Mouse (Mus musculus): ENCODE measurements around the gene Fzr1. TPM values are rescaled to one million over a fixed set of nuclear protein-coding genes. Genes with fewer than 3 reads are reported as not detected.

The Fzr1 gene
- total RNA-seq, 2 experiments from 2014 or later, result 14.0 to 18.8 TPM

DNA sequence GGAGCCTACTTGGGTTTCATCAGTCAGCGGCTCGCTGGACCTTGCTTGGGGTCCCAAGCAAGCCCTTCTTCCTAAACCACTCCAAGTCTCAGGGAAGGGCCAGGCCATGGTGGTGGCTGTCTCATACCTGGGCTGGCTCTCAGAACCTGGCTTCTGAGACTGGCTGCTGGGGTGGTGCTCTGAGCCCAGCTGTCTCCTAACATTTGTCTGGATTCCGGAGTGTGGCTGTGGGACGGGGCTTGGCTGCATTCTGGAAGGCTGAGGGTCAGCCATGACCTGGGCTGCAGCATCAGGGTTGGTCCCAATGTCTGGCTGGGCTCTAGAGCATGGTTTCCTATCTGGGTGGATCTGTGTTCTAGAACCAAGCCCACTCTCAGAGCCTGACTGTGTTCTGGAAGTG is 41.8 kb downstream of the Fzr1 start:
- intact Hi-C loops (cut with DNase I), result no loop called here
- no peak for TF ChIP-seq CTCF (IDR thresholded peaks at IDR 0.05)
- no peak for DNase-seq
- no peak overlapping the region for H3K4me3 ChIP-seq
- no peak overlapping the region for H3K27ac ChIP-seq

DNA sequence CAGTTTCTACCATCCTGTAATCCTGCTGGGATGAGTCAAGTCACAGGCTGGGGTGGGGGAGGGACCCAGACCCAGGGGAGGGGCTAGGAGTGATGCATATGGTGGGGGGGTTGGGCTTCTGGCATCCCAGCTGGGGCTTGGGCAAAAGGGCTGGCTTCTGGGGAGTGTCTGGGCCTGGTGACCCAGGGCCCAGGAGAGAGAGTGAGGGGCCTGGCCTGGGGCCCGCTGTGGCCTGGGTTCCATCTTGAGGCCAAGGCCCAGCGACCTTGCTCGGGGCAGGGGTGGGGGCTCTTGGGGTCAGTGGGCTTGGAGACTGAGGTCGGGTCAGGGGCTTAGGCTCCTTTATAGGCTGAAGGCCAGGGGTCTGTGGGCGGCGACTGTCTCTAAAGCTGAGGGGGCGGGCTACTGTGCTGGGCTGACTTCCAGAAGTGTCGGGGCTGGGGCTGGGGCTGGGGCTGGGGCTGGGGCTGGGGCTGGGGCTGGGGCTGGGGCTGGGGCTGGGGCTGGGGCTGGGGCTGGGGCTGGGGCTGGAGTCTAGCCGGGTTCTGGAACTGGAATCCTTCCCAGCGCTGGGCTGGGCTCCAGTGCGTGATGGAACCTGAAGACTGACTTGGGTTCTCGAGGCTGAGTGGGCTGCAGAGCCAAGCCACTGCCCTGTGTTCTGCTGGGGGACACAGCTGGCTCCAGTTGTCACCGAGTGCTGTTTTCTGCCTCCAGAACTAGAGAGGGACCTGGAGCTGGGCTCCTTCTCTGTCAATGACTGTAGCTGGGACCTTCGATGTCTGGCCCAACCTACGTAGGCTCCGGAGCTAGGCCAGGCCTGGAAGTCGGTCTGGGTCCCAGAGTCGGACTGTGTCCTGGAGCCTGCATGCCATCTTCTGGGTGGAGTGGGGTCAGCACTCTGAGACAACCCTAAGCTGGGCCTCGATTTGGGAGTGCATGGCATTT is 42.6 kb downstream of the Fzr1 start:
- intact Hi-C loops (cut with DNase I), result no loop called here
- no peak for TF ChIP-seq CTCF (IDR thresholded peaks at IDR 0.05)
- DNase-seq, result peak; percentile 26
- Histone ChIP-seq H3K27ac (peak overlapping the region; percentile 3; the same call in 1 of the 2 replicates), H3K4me3 (no peak overlapping the region)

DNA sequence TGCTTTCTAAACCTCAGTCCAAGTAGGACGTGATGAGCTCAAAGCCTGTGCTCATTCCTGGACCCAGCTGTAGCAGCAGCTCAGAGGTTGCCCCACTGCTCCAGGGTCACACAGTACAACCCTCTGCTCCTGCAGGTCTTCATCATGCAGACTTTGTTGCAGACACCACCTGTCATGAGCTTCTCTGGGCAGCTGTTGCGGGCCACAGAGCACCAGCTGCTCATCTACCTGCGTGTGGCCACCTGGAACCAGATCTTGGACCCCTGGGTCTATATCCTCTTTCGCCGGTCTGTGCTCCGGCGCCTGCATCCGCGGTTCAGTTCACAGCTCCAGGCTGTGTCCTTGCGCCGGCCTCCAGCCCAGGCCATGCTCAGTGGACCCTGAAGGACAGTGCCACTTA is 44.0 kb downstream of the Fzr1 start:
- no peak overlapping the region for H3K27ac ChIP-seq
- no peak for TF ChIP-seq CTCF (IDR thresholded peaks at IDR 0.05)
- DNase-seq, result no peak
- intact Hi-C loops (cut with DNase I), result no loop called here
- H3K4me3 ChIP-seq, result no peak overlapping the region

DNA sequence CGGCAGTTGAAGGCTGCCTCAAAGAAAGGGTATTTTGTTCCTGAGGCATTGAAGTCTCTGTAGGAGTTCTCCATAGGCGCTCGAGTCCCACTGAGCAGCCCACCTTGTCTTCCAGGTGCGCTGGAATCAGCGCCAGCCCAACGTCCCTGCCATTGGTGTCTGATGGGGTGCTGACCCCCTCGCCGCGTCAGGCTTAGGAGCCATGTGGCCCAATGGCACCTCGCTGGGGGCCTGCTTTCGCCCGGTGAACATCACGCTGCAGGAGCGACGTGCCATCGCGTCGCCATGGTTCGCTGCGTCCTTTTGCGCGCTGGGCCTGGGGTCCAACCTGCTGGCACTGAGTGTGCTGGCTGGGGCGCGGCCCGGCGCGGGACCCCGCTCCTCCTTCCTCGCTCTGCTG is 46.0 kb downstream of the Fzr1 start:
- no peak overlapping the region for H3K4me3 ChIP-seq
- no peak for DNase-seq
- no peak for TF ChIP-seq CTCF (IDR thresholded peaks at IDR 0.05)
- intact Hi-C loops (cut with DNase I), result no loop called here
- H3K27ac ChIP-seq, result no peak overlapping the region

DNA sequence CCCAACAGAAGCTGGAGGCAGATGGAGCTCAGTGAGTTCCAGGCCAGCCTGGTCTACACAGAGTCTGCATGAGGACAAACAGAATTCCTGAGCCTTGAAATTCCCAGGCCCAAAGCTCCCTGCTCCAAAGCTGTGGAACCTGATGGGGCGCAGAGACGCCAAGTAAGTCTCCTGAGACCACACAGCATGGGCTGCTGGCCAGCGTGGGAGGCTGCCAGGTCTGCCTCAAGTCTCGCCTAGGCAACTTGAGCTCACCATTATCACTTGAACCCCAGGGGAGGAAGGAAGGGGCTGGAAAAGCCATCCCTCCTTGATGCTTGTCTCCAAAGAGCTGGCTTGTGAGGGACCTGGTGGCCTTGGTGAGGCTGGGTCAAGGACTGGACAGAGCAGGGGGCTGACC is 48.3 kb downstream of the Fzr1 start:
- Histone ChIP-seq H3K27ac (peak overlapping the region; percentile 76), H3K4me3 (peak overlapping the region; percentile 7)
- peak; percentile 58 for DNase-seq
- no peak for TF ChIP-seq CTCF (IDR thresholded peaks at IDR 0.05)
- intact Hi-C loops (cut with DNase I), result no loop called here

DNA sequence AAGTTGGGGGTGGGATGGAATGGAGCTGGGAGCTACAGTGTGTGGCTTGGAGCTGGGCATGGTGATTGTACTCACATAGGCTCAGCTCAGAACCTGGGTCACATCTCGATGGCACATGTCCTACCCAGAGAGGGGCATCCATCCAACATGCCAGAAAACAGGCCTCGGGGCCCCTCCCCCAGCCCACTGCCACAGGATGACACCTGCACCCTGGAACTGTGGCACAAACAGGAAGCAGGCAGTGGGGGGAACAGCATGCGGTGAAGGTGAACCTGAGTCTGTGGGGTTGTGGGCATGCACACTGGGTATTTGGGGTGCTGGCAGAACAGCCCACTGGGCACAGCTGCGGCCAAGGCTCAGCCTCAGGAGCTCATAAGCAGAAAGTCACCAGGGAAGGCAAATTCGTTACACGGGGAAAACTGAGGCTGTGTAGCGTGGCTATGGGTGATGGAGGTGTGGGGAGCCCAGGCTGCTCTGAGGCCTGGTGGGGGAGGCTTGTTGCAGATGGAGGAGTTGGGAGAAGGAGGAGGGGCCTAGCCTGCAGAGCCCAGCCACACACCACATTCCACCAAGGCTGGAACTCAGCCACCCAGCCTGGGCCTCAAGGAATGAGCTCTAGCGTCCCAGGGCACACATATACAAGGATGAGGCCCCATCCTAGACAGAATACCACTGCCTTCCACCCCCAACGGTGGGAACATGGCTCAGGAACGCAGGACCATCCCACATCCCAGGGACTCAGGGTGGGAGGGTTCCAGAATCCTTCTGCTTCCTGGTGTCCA is 48.9 kb downstream of the Fzr1 start:
- DNase-seq, result peak; percentile 38
- no peak for TF ChIP-seq CTCF (IDR thresholded peaks at IDR 0.05)
- Histone ChIP-seq H3K4me3 (peak overlapping the region; percentile 50), H3K27ac (peak overlapping the region; percentile 76)
- intact Hi-C loops (cut with DNase I), result no loop called here

DNA sequence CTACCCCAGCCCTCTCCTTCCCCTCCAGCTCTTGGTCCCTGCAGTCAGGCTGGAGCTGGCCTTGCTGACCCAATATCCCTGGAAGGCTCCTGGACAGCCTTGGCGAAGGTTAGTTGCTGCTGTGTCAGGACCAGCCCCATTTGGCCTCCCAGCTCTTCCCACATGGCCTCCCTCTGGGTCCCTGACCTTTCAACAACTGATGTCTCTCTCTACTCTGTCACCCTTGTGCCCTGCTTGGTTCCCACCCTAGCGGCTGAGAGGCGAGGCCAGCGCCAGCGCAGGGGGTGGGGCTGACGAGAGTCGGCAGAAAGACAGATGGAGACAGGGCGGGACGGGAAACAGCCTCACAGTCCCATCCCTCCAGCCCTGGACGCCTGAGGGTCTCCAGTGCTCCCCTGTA is 49.9 kb downstream of the Fzr1 start, which contains the start of gene Tbxa2r:
Gene Tbxa2r (plus strand): TSS at position 346 of the 400 bp plus-strand sequence.
- peak within 1 kb of the TSS; percentile 76 for H3K27ac ChIP-seq
- no peak for TF ChIP-seq CTCF (IDR thresholded peaks at IDR 0.05)
- peak; percentile 72 for DNase-seq
- peak within 1 kb of the TSS; percentile 50 for H3K4me3 ChIP-seq
- intact Hi-C loops (cut with DNase I), result no loop called here

DNA sequence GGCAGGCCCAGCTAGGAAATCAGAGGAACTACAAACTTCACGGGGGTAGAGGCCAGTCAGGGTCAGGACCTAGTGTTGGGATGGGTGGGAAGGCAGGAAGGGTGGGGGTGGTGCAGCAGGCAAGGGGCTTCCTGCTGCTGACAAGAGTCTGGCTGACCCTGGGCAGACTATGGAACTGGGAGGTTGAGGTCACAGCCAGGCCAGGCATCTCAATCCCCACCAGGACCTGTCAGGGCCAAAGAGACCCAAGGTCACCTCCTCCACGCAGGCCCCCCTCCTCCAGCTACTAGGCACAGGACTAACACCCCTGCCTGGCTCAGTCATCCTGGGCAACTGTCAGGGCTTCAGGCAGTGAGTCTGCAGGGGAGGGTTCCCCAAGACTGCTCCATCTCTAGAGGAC is 50.4 kb downstream of the Fzr1 start:
- TF ChIP-seq CTCF (IDR thresholded peaks at IDR 0.05), result no peak
- DNase-seq, result peak; percentile 34
- H3K4me3 ChIP-seq, result peak overlapping the region; percentile 50
- intact Hi-C loops (cut with DNase I), result no loop called here
- H3K27ac ChIP-seq, result peak overlapping the region; percentile 76

DNA sequence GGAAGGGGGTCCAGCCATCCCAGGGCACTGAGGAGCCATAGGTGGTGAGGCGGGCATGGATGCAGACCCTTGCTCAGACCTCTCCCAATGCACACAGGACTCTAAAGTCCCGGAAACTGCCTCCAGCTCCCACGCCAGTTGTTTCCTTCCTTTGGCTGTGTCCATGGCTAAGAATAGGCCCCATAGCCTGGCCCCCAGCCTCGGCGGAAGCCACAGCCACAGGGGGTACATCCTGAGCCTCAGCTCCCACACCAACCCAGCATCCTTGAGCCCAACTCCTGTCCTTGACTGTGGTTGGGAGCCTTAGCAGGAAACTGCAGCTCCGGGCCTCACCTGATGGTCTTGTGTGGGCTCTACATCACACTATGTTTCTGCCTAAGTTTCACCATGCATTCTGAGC is 51.5 kb downstream of the Fzr1 start:
- DNase-seq, result peak; percentile 46
- TF ChIP-seq CTCF (IDR thresholded peaks at IDR 0.05), result no peak
- Histone ChIP-seq H3K27ac (peak overlapping the region; percentile 76), H3K4me3 (peak overlapping the region; percentile 45)
- intact Hi-C loops (cut with DNase I), result no loop called here

DNA sequence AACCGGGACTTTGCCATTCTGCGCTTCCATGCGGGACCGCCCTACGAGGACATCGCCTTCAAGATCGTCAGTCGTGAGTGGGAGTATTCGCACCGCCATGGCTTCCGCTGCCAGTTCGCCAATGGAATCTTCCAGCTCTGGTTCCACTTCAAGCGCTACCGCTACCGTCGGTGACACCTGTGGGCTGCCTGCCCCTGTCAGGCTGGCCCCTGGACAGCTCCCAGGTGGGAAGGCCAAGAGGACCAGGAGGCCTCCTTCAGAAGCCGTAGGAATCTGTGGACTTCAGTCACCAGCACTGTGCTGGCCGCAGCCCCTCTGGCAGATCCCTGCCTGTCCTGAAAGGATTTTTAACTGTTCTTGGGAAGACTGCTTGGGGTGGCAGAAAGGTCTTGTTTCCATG is 52.5 kb downstream of the Fzr1 start:
- DNase-seq, result no peak
- Histone ChIP-seq H3K4me3 (no peak overlapping the region), H3K27ac (peak overlapping the region; percentile 76)
- TF ChIP-seq CTCF (IDR thresholded peaks at IDR 0.05), result no peak
- intact Hi-C loops (cut with DNase I), result loop anchor here (2.0 kb wide), 1 partner anchor 17 kb away; the partner anchor contains the start of gene Gipc3

DNA sequence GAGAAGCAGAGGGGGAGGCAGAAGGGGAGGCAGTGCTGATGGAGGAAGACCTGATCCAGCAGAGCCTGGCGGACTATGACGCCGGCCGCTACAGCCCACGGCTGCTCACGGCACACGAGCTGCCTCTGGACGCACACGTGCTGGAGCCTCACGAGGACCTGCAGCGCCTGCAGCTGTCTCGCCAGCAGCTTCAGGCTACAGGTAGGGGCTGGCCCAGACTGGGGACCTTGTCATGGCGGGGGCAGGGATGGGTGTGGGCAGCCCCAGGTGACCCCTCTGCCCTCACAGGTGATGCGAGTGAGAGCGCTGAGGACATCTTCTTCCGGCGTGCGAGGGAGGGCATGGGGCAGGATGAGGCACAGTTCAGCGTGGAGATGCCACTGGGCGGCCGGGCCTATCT is 53.1 kb downstream of the Fzr1 start:
- TF ChIP-seq CTCF (IDR thresholded peaks at IDR 0.05), result no peak
- H3K4me3 ChIP-seq, result no peak overlapping the region
- no peak for DNase-seq
- H3K27ac ChIP-seq, result no peak overlapping the region
- intact Hi-C loops (cut with DNase I), result loop anchor here (2.0 kb wide), 1 partner anchor 18 kb away; the partner anchor contains the start of gene Gipc3

DNA sequence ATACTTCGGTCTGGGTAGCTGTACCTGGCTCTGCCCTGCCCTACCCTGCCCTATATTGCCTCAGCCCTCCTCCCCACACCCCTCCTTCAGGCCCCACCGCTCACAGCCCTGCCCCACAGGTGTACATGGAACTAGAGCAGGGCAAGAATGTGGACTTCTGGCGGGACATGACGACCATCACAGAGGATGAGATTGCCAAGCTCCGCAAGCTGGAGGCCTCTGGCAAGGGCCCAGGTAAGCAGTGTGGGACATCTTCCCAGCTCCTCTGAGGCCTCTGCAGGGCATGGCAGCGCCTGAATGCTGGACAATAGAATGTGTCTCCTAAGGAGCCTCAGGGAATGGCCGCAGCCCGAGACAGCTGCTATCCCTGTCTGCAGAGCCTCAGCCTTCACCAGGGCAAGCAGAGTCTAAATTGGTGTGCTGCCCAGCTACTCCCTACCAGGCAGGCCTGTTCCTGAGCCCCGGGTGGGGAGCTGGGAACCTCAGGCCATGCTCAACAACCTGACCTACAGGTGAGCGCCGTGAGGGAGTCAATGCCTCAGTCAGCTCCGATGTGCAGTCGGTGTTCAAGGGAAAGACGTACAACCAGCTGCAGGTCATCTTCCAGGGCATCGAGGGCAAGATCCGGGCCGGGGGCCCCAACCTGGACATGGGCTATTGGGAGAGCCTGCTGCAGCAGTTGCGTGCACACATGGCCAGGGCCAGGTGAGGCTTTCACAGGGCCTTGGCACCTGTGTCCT is 54.4 kb downstream of the Fzr1 start:
- no peak overlapping the region for H3K4me3 ChIP-seq
- intact Hi-C loops (cut with DNase I), result loop anchor here (2.0 kb wide), 2 partner anchors 19 to 25 kb away; partner anchors contain the start of gene Gipc3

More for the DNA sequence above, 54.4 kb downstream of the Fzr1 start:
- no peak for DNase-seq
- TF ChIP-seq CTCF (IDR thresholded peaks at IDR 0.05), result no peak
- H3K27ac ChIP-seq, result no peak overlapping the region
